Mouse (Mus musculus): ENCODE measurements around the gene Gsc. TPM values are rescaled to one million over a fixed set of nuclear protein-coding genes. Genes with fewer than 3 reads are reported as not detected.

The Gsc gene
- polyA plus RNA-seq, 1 experiment from 2014 or later: 20.4 TPM

GRCm38 (mm10) chr12:104474191-104474871 lies 1.2 kb upstream of the Gsc start:
- H3K27me3 ChIP-seq (replicated peaks; ENCODE audit: low read depth, poor library complexity, severe bottlenecking): peaks cover 100% of the 10 kb centered on the region
- H3K9me3 ChIP-seq: no peaks in the 10 kb centered on the region
- H3K4me3 ChIP-seq: peak overlapping the region; percentile 75
- no peaks in the 10 kb centered on the region for H3K36me3 ChIP-seq (replicated peaks)
- H3K27ac ChIP-seq (replicated peaks): peak overlapping the region; percentile 91
- under 1% methylated on average over 42 of the region's 42 CpGs for WGBS
- peak; percentile 71 for DNase-seq (ENCODE audit: low spot score)
- H3K4me1 ChIP-seq: peaks cover 71% of the 10 kb centered on the region

GRCm38 (mm10) chr12:104473492-104473891 lies 362 bp upstream of the Gsc start:
- under 1% methylated on average over 17 of the region's 18 CpGs for WGBS
- Histone ChIP-seq H3K4me3 (peak overlapping the region; percentile 75), H3K4me1 (peaks cover 75% of the 10 kb centered on the region), H3K27me3 (replicated peaks; ENCODE audit: low read depth, poor library complexity, severe bottlenecking) (peaks cover 100% of the 10 kb centered on the region), H3K9me3 (no peaks in the 10 kb centered on the region), H3K27ac (replicated peaks) (peak overlapping the region; percentile 91), H3K36me3 (replicated peaks) (no peaks in the 10 kb centered on the region; the same call in 1 of the 2 replicates)
- no peak for DNase-seq (ENCODE audit: low spot score)

- WGBS: under 1% methylated on average over 25 of the region's 25 CpGs
Measured at GRCm38 (mm10) chr12:104472218-104472525, 958 bp downstream of the Gsc start.

GRCm38 (mm10) chr12:104471351-104472217 lies 1.5 kb downstream of the Gsc start:
- peak; percentile 72 for DNase-seq (ENCODE audit: low spot score)
- WGBS: under 1% methylated on average over 57 of the region's 57 CpGs
- Histone ChIP-seq H3K27ac (replicated peaks) (peak overlapping the region; percentile 91), H3K27me3 (replicated peaks; ENCODE audit: low read depth, poor library complexity, severe bottlenecking) (peaks cover 98% of the 10 kb centered on the region), H3K9me3 (no peaks in the 10 kb centered on the region), H3K4me3 (peak overlapping the region; percentile 75), H3K36me3 (replicated peaks) (no peaks in the 10 kb centered on the region; the same call in 1 of the 2 replicates), H3K4me1 (peaks cover 81% of the 10 kb centered on the region)

More at GRCm38 (mm10) chr12:104472218-104472525, 958 bp downstream of the Gsc start:
- Histone ChIP-seq H3K9me3 (no peaks in the 10 kb centered on the region), H3K36me3 (replicated peaks) (no peaks in the 10 kb centered on the region; the same call in 1 of the 2 replicates), H3K27ac (replicated peaks) (peak overlapping the region; percentile 91), H3K4me3 (peak overlapping the region; percentile 75), H3K27me3 (replicated peaks; ENCODE audit: low read depth, poor library complexity, severe bottlenecking) (peaks cover 98% of the 10 kb centered on the region), H3K4me1 (peaks cover 81% of the 10 kb centered on the region)
- no peak for DNase-seq (ENCODE audit: low spot score)

- no peak for DNase-seq (ENCODE audit: low spot score)
- Histone ChIP-seq H3K27me3 (replicated peaks; ENCODE audit: low read depth, poor library complexity, severe bottlenecking) (peaks cover 98% of the 10 kb centered on the region), H3K36me3 (replicated peaks) (no peaks in the 10 kb centered on the region; the same call in 1 of the 2 replicates), H3K9me3 (no peaks in the 10 kb centered on the region), H3K27ac (replicated peaks) (peak overlapping the region; percentile 91), H3K4me1 (peaks cover 81% of the 10 kb centered on the region), H3K4me3 (peak overlapping the region; percentile 75)
- WGBS: 2% methylated on average over 6 of the region's 6 CpGs
Measured at GRCm38 (mm10) chr12:104470646-104471045, 2.5 kb downstream of the Gsc start.

GRCm38 (mm10) chr12:104468783-104469182 lies 4.3 kb downstream of the Gsc start:
- peaks cover 74% of the 10 kb centered on the region for H3K4me1 ChIP-seq
- 3% methylated on average over 4 of the region's 4 CpGs for whole genome bisulfite sequencing

GRCm38 (mm10) chr12:104467372-104467771 lies 5.8 kb downstream of the Gsc start:
- Histone ChIP-seq H3K4me1 (peaks cover 61% of the 10 kb centered on the region), H3K9me3 (no peaks in the 10 kb centered on the region), H3K27ac (replicated peaks) (no peak overlapping the region), H3K4me3 (0 out of 2 replicates have a peak overlapping the region, but pooled peaks have one; percentile 5), H3K36me3 (replicated peaks) (no peaks in the 10 kb centered on the region; the same call in 1 of the 2 replicates), H3K27me3 (replicated peaks; ENCODE audit: low read depth, poor library complexity, severe bottlenecking) (peaks cover 81% of the 10 kb centered on the region)
- no peak for DNase-seq (ENCODE audit: low spot score)
- WGBS: 29% methylated on average over 6 of the region's 6 CpGs

More at GRCm38 (mm10) chr12:104468783-104469182, 4.3 kb downstream of the Gsc start:
- peak; percentile 74 for DNase-seq (ENCODE audit: low spot score)
- H3K4me3 ChIP-seq: peak overlapping the region; percentile 32; the same call in 1 of the 2 replicates
- H3K9me3 ChIP-seq: no peaks in the 10 kb centered on the region
- 0 out of 2 replicates have a peak overlapping the region, but pooled peaks have one; percentile 44 for H3K27ac ChIP-seq (replicated peaks)
- no peaks in the 10 kb centered on the region; the same call in 1 of the 2 replicates for H3K36me3 ChIP-seq (replicated peaks)
- H3K27me3 ChIP-seq (replicated peaks; ENCODE audit: low read depth, poor library complexity, severe bottlenecking): peaks cover 95% of the 10 kb centered on the region

GRCm38 (mm10) chr12:104466930-104467329 lies 6.2 kb downstream of the Gsc start:
- Histone ChIP-seq H3K4me1 (peaks cover 60% of the 10 kb centered on the region), H3K9me3 (no peaks in the 10 kb centered on the region), H3K4me3 (no peak overlapping the region), H3K27ac (replicated peaks) (no peak overlapping the region), H3K36me3 (replicated peaks) (no peaks in the 10 kb centered on the region; the same call in 1 of the 2 replicates), H3K27me3 (replicated peaks; ENCODE audit: low read depth, poor library complexity, severe bottlenecking) (peaks cover 76% of the 10 kb centered on the region)
- no peak for DNase-seq (ENCODE audit: low spot score)
- WGBS: 11% methylated on average over 7 of the region's 7 CpGs

GRCm38 (mm10) chr12:104461372-104461771 lies 11.8 kb downstream of the Gsc start:
- H3K36me3 ChIP-seq (replicated peaks): no peaks in the 10 kb centered on the region
- peaks cover 29% of the 10 kb centered on the region for H3K4me1 ChIP-seq
- no peaks in the 10 kb centered on the region for H3K9me3 ChIP-seq
- H3K27ac ChIP-seq (replicated peaks): peak overlapping the region; percentile 36; the same call in 1 of the 2 replicates
- H3K27me3 ChIP-seq (replicated peaks; ENCODE audit: low read depth, poor library complexity, severe bottlenecking): peaks cover 42% of the 10 kb centered on the region
- H3K4me3 ChIP-seq: no peak overlapping the region
- 13% methylated on average over 8 of the region's 8 CpGs for WGBS
- DNase-seq (ENCODE audit: low spot score): peak; percentile 60

- H3K4me3 ChIP-seq: no peak overlapping the region
- no peak for DNase-seq (ENCODE audit: low spot score)
- no peak overlapping the region for H3K27ac ChIP-seq (replicated peaks)
- H3K36me3 ChIP-seq (replicated peaks): no peaks in the 10 kb centered on the region
- H3K27me3 ChIP-seq (replicated peaks; ENCODE audit: low read depth, poor library complexity, severe bottlenecking): peaks cover 28% of the 10 kb centered on the region
- H3K4me1 ChIP-seq: peaks cover 17% of the 10 kb centered on the region
- no peaks in the 10 kb centered on the region for H3K9me3 ChIP-seq
- WGBS: 61% methylated on average over 6 of the region's 6 CpGs
Measured at GRCm38 (mm10) chr12:104459377-104459776, 13.8 kb downstream of the Gsc start.

GRCm38 (mm10) chr12:104453002-104453401 lies 20.1 kb downstream of the Gsc start:
- peaks cover 21% of the 10 kb centered on the region; the same call in 1 of the 2 replicates for H3K27me3 ChIP-seq (replicated peaks; ENCODE audit: low read depth, poor library complexity, severe bottlenecking)

GRCm38 (mm10) chr12:104450257-104450656 lies 22.9 kb downstream of the Gsc start:
- H3K27me3 ChIP-seq (replicated peaks; ENCODE audit: low read depth, poor library complexity, severe bottlenecking): peaks cover 29% of the 10 kb centered on the region
- no peak overlapping the region for H3K4me3 ChIP-seq
- 73% methylated on average over 10 of the region's 10 CpGs for WGBS
- H3K36me3 ChIP-seq (replicated peaks): no peaks in the 10 kb centered on the region
- DNase-seq (ENCODE audit: low spot score): no peak
- H3K9me3 ChIP-seq: no peaks in the 10 kb centered on the region
- no peak overlapping the region for H3K27ac ChIP-seq (replicated peaks)
- peaks cover 28% of the 10 kb centered on the region for H3K4me1 ChIP-seq

More at GRCm38 (mm10) chr12:104453002-104453401, 20.1 kb downstream of the Gsc start:
- WGBS: 43% methylated on average over 1 of the region's 1 CpGs
- H3K27ac ChIP-seq (replicated peaks): no peak overlapping the region
- no peaks in the 10 kb centered on the region for H3K9me3 ChIP-seq
- no peak for DNase-seq (ENCODE audit: low spot score)
- peaks cover 8% of the 10 kb centered on the region for H3K4me1 ChIP-seq
- no peaks in the 10 kb centered on the region for H3K36me3 ChIP-seq (replicated peaks)
- H3K4me3 ChIP-seq: no peak overlapping the region
